Mouse (Mus musculus) olfactory bulb, adult 2 months (tissue): ENCODE data around the gene St6galnac3.
"Not testable (repeated sequence)": the region's sequence is repeated elsewhere in the genome, so short reads cannot be mapped to it uniquely, and the experiment has no call there.

ENCODE experiments used
- CTCF ChIP-seq: fragments of 200-500 bp; IDR thresholded peaks from 2 replicates; pipeline ENCODE4 v1.5.1; 2012; ENCODE audit warnings: low read depth, mild to moderate bottlenecking, low read length, moderate library complexity; ENCODE audit not compliant: insufficient read depth
- POLR2A ChIP-seq: fragments of 200-500 bp; IDR thresholded peaks from 2 replicates; pipeline ENCODE4 v1.6.1; 2012; ENCODE audit warnings: mild to moderate bottlenecking, low read depth, low read length, moderate library complexity; ENCODE audit not compliant: insufficient read depth

- not testable (repeated sequence) for TF ChIP-seq CTCF, POLR2A
Measured at GRCm38 (mm10) chr3:153391451-153391850, 333.5 kb downstream of the St6galnac3 start.
